Mouse (Mus musculus): ENCODE data around the gene G6pc3. TPM values are rescaled to one million over a fixed set of nuclear protein-coding genes. Genes with fewer than 3 reads are reported as not detected.

Gene G6pc3
- polyA plus RNA-seq (2015; fragmentation: Nextera tagmentation; extraction: Ambion mirVana): 14.0 and 14.4 TPM in 2 replicates

DNA sequence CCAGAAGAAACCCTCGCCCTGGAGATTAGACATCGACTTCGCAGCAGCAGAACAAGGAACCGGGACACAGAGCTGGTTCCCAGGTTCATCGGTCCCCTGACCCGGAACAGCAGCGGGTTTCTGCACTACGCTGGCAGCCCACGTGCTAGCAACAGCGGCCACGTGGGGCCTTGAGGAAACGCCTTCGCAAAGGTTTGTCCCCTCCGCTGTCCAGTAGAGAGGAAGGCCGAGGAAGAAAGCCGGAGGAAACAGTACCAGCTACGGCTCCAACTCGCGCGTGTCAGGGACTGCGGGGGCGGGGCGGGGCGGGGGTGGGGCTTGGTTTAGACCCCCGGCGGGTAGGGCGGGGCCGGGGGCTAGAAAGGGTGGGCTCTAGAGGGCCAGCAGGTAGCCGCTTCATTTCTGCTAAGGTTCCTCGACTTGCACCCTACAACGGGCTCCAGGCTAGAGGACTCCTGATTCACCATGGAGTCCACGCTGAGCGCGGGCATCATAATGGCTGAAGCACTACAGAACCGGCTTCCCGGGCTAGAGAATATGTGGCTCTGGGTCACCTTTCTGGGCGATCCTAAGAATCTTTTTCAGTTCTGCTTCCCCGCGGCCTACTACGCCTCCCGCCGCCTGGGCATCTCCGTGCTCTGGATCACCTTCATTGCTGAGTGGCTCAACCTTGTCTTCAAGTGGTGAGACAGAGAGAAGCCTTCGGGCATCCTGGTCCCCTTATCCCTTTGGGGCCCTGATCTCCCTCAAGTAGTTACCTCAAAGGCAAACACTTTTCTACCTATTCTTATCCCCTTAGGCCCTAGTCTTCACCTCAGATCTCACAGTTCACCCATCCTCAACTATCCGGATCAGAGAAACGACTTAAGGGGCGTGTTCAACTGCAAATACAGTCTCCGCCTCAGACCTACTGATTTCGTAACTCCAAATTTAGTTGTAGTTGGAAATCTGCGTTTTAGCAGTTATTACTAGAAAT, at the start of gene G6pc3:
G6pc3 (plus strand) TSS at position 160 of the 976 bp plus-strand sequence.
- H3K9me3 ChIP-seq (replicated peaks): no peaks in the 10 kb centered on the region
- H3K4me1 ChIP-seq (replicated peaks): peaks cover 41% of the 10 kb centered on the region
- ATAC-seq (ENCODE audit: low read depth) (peak; percentile 56), DNase-seq (peak; percentile 66)
- H3K4me2 ChIP-seq: peak within 1 kb of the TSS; percentile 92
- no peaks in the 10 kb centered on the region for H3K27me3 ChIP-seq
- H3K36me3 ChIP-seq: peaks cover 15% of the 10 kb centered on the region; the same call in 1 of the 2 replicates
- peak within 1 kb of the TSS; percentile 74 for H3K9ac ChIP-seq
- H3K4me3 ChIP-seq (replicated peaks): peak within 1 kb of the TSS; percentile 67
- peak within 1 kb of the TSS; percentile 75 for H3K27ac ChIP-seq
- under 1% methylated on average over 50 of the region's 50 CpGs for WGBS (ENCODE audit: insufficient replicate concordance)

- Histone ChIP-seq H3K4me3 (replicated peaks) (no peak overlapping the region), H3K27ac (no peak overlapping the region), H3K27me3 (peaks cover 49% of the 10 kb centered on the region), H3K36me3 (no peaks in the 10 kb centered on the region), H3K4me2 (no peak overlapping the region), H3K9ac (no peak overlapping the region), H3K4me1 (replicated peaks) (peaks cover 13% of the 10 kb centered on the region), H3K9me3 (replicated peaks) (no peaks in the 10 kb centered on the region)
- ATAC-seq (ENCODE audit: low read depth) (no peak), DNase-seq (peak; percentile 24)
- WGBS (ENCODE audit: insufficient replicate concordance): 2% methylated on average over 5 of the region's 5 CpGs
These were observed 48.9 kb upstream of the G6pc3 start for GRCm38 (mm10) chr11:102140508-102140907.

DNA sequence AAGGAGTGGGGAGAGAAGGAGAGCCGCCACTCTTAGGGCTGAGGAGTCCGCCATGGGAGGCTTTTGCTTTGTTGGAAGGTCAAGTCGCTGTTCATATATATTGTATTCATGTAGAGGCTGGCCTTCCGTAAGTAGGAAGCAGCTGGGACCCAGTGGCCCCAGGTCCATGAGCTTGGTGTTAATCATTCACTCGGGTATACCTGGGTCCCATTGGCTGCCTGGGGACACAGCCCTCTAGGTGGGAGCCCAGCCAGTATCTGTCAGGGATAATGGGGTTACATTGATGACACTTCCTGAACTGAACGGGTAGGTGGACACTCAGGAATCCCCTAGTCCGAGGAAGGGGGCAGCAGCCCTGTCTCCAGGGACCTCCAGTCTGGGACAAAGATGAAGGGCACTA, 47.1 kb upstream of the G6pc3 start:
- H3K36me3 ChIP-seq: no peaks in the 10 kb centered on the region
- H3K4me1 ChIP-seq (replicated peaks): peaks cover 32% of the 10 kb centered on the region
- no peaks in the 10 kb centered on the region for H3K9me3 ChIP-seq (replicated peaks)
- H3K27me3 ChIP-seq: peaks cover 57% of the 10 kb centered on the region
- no peak overlapping the region for H3K4me3 ChIP-seq (replicated peaks)
- peak overlapping the region; percentile 26; the same call in 1 of the 2 replicates for H3K4me2 ChIP-seq
- 58% methylated on average over 7 of the region's 7 CpGs for WGBS (ENCODE audit: insufficient replicate concordance)
- no peak overlapping the region for H3K9ac ChIP-seq
- H3K27ac ChIP-seq: peak overlapping the region; percentile 70
- DNase-seq (no peak), ATAC-seq (ENCODE audit: low read depth) (peak; percentile 47)

DNA sequence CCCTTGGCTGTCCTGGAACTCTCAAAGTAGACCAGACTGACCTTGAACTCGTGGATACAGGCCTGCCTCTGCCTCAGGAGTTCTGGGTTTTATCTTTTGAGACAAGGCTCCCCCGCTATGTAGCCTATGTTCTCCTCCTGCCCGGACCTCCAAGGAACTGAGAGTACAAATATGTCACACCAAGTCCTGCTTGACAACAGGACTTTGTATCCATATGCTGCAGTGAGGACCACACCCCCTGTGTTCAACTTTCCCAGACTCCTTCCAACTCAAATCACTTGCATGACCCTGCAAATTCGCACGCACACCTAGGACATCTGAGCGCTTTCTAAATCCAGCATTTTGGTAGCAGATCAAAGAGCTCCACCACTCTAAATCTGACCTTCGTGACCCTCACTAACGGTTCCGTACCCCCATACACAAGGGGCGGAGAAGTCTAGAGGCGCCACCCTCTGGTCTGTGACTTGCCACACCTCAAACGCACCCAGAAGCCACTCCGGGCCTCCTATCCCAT, 44.4 kb upstream of the G6pc3 start:
- no peaks in the 10 kb centered on the region for H3K9me3 ChIP-seq (replicated peaks)
- no peak overlapping the region for H3K9ac ChIP-seq
- ATAC-seq (ENCODE audit: low read depth): peak; percentile 75
- H3K36me3 ChIP-seq: peaks cover 17% of the 10 kb centered on the region; the same call in 1 of the 2 replicates
- DNase-seq: no peak
- peak overlapping the region; percentile 29; the same call in 1 of the 2 replicates for H3K27ac ChIP-seq
- peaks cover 37% of the 10 kb centered on the region for H3K4me1 ChIP-seq (replicated peaks)
- WGBS (ENCODE audit: insufficient replicate concordance): 23% methylated on average over 13 of the region's 13 CpGs
- peak overlapping the region; percentile 81 for H3K4me2 ChIP-seq
- H3K4me3 ChIP-seq (replicated peaks): peak overlapping the region; percentile 64
- peaks cover 69% of the 10 kb centered on the region for H3K27me3 ChIP-seq

DNA sequence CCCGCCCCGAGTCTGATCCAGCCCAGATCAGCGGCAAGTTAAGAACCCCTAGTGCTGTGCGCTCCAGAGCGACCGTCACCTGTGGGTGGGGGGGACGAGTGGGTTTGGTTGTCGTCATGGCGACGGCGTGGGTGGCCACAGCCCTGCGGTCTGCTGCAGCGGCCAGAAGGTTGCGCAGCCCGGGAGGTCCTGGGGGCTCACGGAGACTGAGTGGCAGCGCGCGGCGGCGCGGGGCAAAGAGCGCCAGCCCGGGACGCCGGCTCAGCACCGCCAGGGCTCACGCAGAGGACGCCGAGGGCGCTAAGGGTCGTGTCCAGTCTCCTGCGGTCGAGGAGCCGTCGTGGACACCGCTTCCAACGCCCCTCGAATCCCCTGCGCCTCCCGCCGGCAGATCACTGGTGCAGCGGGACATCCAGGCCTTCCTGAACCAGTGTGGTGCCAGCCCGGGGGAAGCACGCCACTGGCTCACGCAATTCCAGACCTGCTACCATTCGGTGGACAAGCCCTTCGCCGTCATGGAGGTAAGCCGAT, 43.9 kb upstream of the G6pc3 start, which contains the start of gene Nags:
Nags (plus strand) TSS at position 43 of the 531 bp plus-strand sequence.
- Histone ChIP-seq H3K27me3 (peaks cover 69% of the 10 kb centered on the region), H3K9ac (peak within 1 kb of the TSS; percentile 71), H3K36me3 (peaks cover 17% of the 10 kb centered on the region; the same call in 1 of the 2 replicates), H3K4me2 (peak within 1 kb of the TSS; percentile 81), H3K9me3 (replicated peaks) (no peaks in the 10 kb centered on the region), H3K27ac (peak within 1 kb of the TSS; percentile 73), H3K4me3 (replicated peaks) (peak within 1 kb of the TSS; percentile 64), H3K4me1 (replicated peaks) (peaks cover 37% of the 10 kb centered on the region)
- WGBS (ENCODE audit: insufficient replicate concordance): 3% methylated on average over 50 of the region's 50 CpGs
- DNase-seq (no peak), ATAC-seq (ENCODE audit: low read depth) (peak; percentile 4; the same call in 1 of the 2 replicates)

DNA sequence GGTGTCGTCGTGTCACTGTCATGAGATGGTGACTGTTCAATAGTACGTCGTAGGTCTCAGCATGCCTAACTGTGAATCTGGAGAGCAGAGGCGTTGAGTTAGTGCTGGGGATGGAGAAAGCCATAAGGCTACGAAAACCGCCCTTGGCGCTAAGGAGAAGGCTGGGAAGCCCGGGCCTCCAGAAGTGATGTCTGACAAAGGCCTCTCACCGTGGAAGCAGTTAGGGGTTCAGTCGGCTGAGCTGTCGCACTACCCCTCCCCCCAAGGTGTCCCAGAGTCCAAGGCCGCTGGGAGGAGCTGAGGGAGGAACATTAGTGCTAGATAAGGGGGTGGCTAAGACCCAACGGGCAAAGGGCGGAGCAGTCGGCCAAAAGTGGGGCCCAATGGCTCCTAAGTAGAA, 43.4 kb upstream of the G6pc3 start:
- H3K4me3 ChIP-seq (replicated peaks): peak overlapping the region; percentile 64
- peaks cover 69% of the 10 kb centered on the region for H3K27me3 ChIP-seq
- H3K4me2 ChIP-seq: peak overlapping the region; percentile 81
- H3K27ac ChIP-seq: peak overlapping the region; percentile 73
- ATAC-seq (ENCODE audit: low read depth): peak; percentile 60
- peaks cover 37% of the 10 kb centered on the region for H3K4me1 ChIP-seq (replicated peaks)
- H3K9me3 ChIP-seq (replicated peaks): no peaks in the 10 kb centered on the region
- peak overlapping the region; percentile 71 for H3K9ac ChIP-seq
- peaks cover 17% of the 10 kb centered on the region; the same call in 1 of the 2 replicates for H3K36me3 ChIP-seq
- WGBS (ENCODE audit: insufficient replicate concordance): 3% methylated on average over 16 of the region's 16 CpGs
- no peak for DNase-seq

DNA sequence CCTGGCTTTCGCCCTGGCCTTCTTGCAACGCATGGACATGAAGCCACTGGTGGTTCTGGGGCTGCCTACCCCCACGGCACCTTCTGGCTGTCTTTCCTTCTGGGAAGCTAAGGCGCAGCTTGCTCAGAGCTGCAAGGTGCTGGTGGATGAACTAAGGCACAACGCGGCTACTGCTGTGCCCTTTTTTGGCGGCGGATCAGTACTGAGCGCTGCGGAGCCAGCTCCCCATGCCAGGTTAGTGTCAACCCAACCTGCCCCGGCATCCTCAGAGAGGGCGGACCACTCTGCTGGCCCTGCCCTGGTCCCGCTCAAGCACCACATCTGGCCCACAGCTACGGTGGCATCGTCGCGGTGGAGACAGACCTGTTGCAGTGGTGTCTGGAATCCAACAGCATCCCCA, 42.9 kb upstream of the G6pc3 start:
- ATAC-seq (ENCODE audit: low read depth): no peak
- H3K27me3 ChIP-seq: peaks cover 69% of the 10 kb centered on the region
- WGBS (ENCODE audit: insufficient replicate concordance): 7% methylated on average over 17 of the region's 17 CpGs

GRCm38 (mm10) chr11:102147213-102147989, 42.0 kb upstream of the G6pc3 start:
- Histone ChIP-seq H3K4me1 (replicated peaks) (peaks cover 37% of the 10 kb centered on the region), H3K36me3 (peaks cover 28% of the 10 kb centered on the region), H3K4me2 (peak overlapping the region; percentile 81), H3K27ac (no peak overlapping the region), H3K27me3 (peaks cover 66% of the 10 kb centered on the region), H3K4me3 (replicated peaks) (peak overlapping the region; percentile 64), H3K9ac (peak overlapping the region; percentile 71), H3K9me3 (replicated peaks) (no peaks in the 10 kb centered on the region)
- 18% methylated on average over 34 of the region's 34 CpGs for WGBS (ENCODE audit: insufficient replicate concordance)
- no peak for ATAC-seq (ENCODE audit: low read depth)
- no peak for DNase-seq

More for the DNA sequence above, 42.9 kb upstream of the G6pc3 start:
- Histone ChIP-seq H3K4me3 (replicated peaks) (peak overlapping the region; percentile 64), H3K9ac (peak overlapping the region; percentile 71), H3K27ac (peak overlapping the region; percentile 73; the same call in 1 of the 2 replicates), H3K4me1 (replicated peaks) (peaks cover 37% of the 10 kb centered on the region), H3K36me3 (peaks cover 21% of the 10 kb centered on the region; the same call in 1 of the 2 replicates), H3K9me3 (replicated peaks) (no peaks in the 10 kb centered on the region), H3K4me2 (peak overlapping the region; percentile 81)
- DNase-seq: no peak

DNA sequence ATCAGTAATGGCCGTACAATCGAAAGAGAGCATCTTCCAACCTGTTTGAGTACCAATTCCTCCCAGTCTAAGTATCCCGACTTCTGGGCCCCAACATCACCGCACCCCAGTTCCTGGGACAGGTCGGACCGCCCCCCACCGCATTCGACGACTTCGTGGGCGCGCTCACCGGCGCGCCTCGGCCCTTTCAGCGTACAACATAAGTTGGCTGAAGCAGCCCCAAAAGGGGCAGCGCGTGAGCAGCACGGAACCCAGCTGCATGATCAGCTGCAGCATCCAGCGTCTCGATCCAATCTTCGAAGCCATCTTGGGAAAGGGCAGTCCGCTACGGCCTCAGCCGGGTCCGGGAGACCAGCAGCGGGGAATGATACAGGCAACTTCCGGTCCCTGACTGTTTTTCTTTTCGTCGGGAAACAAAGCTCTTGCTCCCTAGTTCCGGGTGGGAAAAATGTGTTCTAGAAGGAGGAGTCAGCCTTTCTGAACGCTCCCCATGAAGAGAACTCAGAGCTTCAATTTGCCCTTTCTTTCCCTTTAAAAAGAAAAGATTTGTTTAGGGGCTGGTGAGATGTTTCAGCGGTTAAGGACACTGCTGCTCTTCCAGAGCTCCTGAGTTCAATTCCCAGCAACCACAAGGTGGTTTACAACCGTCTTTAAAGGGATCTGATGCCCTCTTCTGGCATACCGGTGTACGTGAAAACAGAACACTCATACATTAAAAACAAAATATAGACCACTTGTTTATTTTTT, 33.2 kb upstream of the G6pc3 start, which contains the start of gene Tmem101:
Tmem101 (minus strand) TSS at position 366 of the 747 bp plus-strand sequence.
- peak; percentile 82 for DNase-seq
- WGBS (ENCODE audit: insufficient replicate concordance): under 1% methylated on average over 37 of the region's 37 CpGs
- peak within 1 kb of the TSS; percentile 80 for H3K9ac ChIP-seq
- H3K4me1 ChIP-seq (replicated peaks): peaks cover 14% of the 10 kb centered on the region
- H3K4me3 ChIP-seq (replicated peaks): peak within 1 kb of the TSS; percentile 77
- peak within 1 kb of the TSS; percentile 65 for H3K27ac ChIP-seq
- no peaks in the 10 kb centered on the region for H3K9me3 ChIP-seq (replicated peaks)
- ATAC-seq (ENCODE audit: low read depth): peak; percentile 80
- H3K4me2 ChIP-seq: peak within 1 kb of the TSS; percentile 90
- no peaks in the 10 kb centered on the region for H3K27me3 ChIP-seq
- H3K36me3 ChIP-seq: peaks cover 32% of the 10 kb centered on the region

- no peak for ATAC-seq (ENCODE audit: low read depth)
- Histone ChIP-seq H3K27ac (no peak overlapping the region), H3K4me1 (replicated peaks) (peaks cover 14% of the 10 kb centered on the region), H3K9ac (peak overlapping the region; percentile 80), H3K27me3 (no peaks in the 10 kb centered on the region), H3K4me2 (peak overlapping the region; percentile 90), H3K9me3 (replicated peaks) (no peaks in the 10 kb centered on the region), H3K36me3 (peaks cover 31% of the 10 kb centered on the region), H3K4me3 (replicated peaks) (no peak overlapping the region)
- WGBS (ENCODE audit: insufficient replicate concordance): 5% methylated on average over 1 of the region's 1 CpGs
- no peak for DNase-seq
These were observed 32.7 kb upstream of the G6pc3 start for GRCm38 (mm10) chr11:102156786-102157089.
